ENCODE assay signal across 8 mouse cellular contexts in genomic region chr1:18057646-18058210, GRCm38 (mm10).
DNase-seq lines count a peak whose midpoint lies in the region; ATAC-seq and TF ChIP-seq lines count a peak whose summit lies in the region.

No protein-coding gene starts in this region.

- no peak overlapping the region for H3K27ac ChIP-seq in heart, embryonic 14.5 days (replicated peaks in 1 of 2; ENCODE audit: control insufficient read depth in 1 of 2, insufficient read depth in 1 of 2, low read depth in 2 of 2, low read length in 2 of 2)
- no peak overlapping the region for H3K27ac ChIP-seq in midbrain, embryonic 11.5 days (ENCODE audit: low read depth, low read length)

- peak overlapping the region; percentile 61; the same call in 1 of the 2 replicates for H3K9ac ChIP-seq in heart, embryonic 14.5 days (ENCODE audit: low read length)
- H3K9ac ChIP-seq in midbrain, embryonic 11.5 days (ENCODE audit: low read length): peak overlapping the region; percentile 59

- peak overlapping the region; percentile 49 to 58 for H3K4me3 ChIP-seq in heart, embryonic 14.5 days (ENCODE audit: control insufficient read depth in 1 of 2, insufficient read depth in 1 of 2, low read depth in 1 of 2, low read length in 2 of 2)
- H3K4me3 ChIP-seq in midbrain, embryonic 11.5 days (ENCODE audit: low read depth, low read length): peak overlapping the region; percentile 55

- ATAC-seq in heart, embryonic 14.5 days (ENCODE audit: insufficient number of reproducible peaks, insufficient read depth, low FRiP score, low read depth): no peak
- peak; percentile 54; the same call in 1 of the 2 replicates for ATAC-seq in midbrain, embryonic 11.5 days (ENCODE audit: low FRiP score)

- 1% methylated on average over 26 of the region's 26 CpGs for whole genome bisulfite sequencing in heart, embryonic 14.5 days
- under 1% methylated on average over 26 of the region's 26 CpGs for WGBS in midbrain, embryonic 11.5 days

- peak overlapping the region; percentile 98 for H3K4me2 ChIP-seq in heart, embryonic 14.5 days (ENCODE audit: low read length)
- H3K4me2 ChIP-seq in midbrain, embryonic 11.5 days: peak overlapping the region; percentile 95

- no peaks in the 10 kb centered on the region for H3K36me3 ChIP-seq in heart, embryonic 14.5 days (ENCODE audit: control insufficient read depth, insufficient read depth, low read length)
- H3K36me3 ChIP-seq in midbrain, embryonic 11.5 days (ENCODE audit: control insufficient read depth, insufficient read depth, low read length): no peaks in the 10 kb centered on the region

- DNase-seq in heart, postnatal 14 days: no peak
- DNase-seq in brain, embryonic 14.5 days (ENCODE audit: low read depth): peak; percentile 51
- DNase-seq in forelimb bud, embryonic 11.5 days (ENCODE audit: low read depth, low spot score): peak; percentile 16
- peak; percentile 94 for DNase-seq in midbrain, embryonic 11.5 days (ENCODE audit: low spot score, missing footprints)
- no peak for DNase-seq in spleen, postnatal 36 days (ENCODE audit: low spot score in 2 of 2)
- DNase-seq in layer of hippocampus, postnatal 14 days (ENCODE audit: low spot score in 2 of 2): no peak
- no peak for DNase-seq in urinary bladder, adult 18-20 months (ENCODE audit: low spot score in 2 of 2)

- TF ChIP-seq CTCF in brain, embryonic 14.5 days (IDR thresholded peaks at IDR 0.05; ENCODE audit: borderline replicate concordance, extremely low read depth, insufficient read depth, insufficient read length): no peak

- no peaks in the 10 kb centered on the region for H3K9me3 ChIP-seq in heart, embryonic 14.5 days (ENCODE audit: control insufficient read depth, low read length)
- H3K9me3 ChIP-seq in midbrain, embryonic 11.5 days (ENCODE audit: control insufficient read depth, low read length): no peaks in the 10 kb centered on the region

- intact Hi-C loops in heart, postnatal 14 days (cut with DNase I): no loop called here

- TF ChIP-seq POLR2A in brain, embryonic 14.5 days (IDR thresholded peaks at IDR 0.05; ENCODE audit: borderline replicate concordance, extremely low read depth, insufficient read depth, insufficient read length, poor library complexity, severe bottlenecking): no peak

- peaks cover 3 to 7% of the 10 kb centered on the region in 2 experiments; a peak in 2 of 4 replicates for H3K4me1 ChIP-seq in heart, embryonic 14.5 days (ENCODE audit: control insufficient read depth in 2 of 2, insufficient read depth in 2 of 2, low read length in 2 of 2)
- 0 out of 2 replicates have a peak, but pooled peaks cover 2% of the 10 kb centered on the region for H3K4me1 ChIP-seq in midbrain, embryonic 11.5 days (ENCODE audit: control insufficient read depth, insufficient read depth, low read length)

- H3K27me3 ChIP-seq in heart, embryonic 14.5 days (ENCODE audit: control insufficient read depth, insufficient read depth, low read length): peaks cover 42% of the 10 kb centered on the region
- H3K27me3 ChIP-seq in midbrain, embryonic 11.5 days (ENCODE audit: control insufficient read depth, insufficient read depth, low read length): peaks cover 30% of the 10 kb centered on the region

Comparison
In these comparisons a context has a peak if more than half of its experiments do, and no peak if none do; other contexts are left out.
1. DNase-seq: peak in brain, embryonic 14.5 days (single experiment), forelimb bud, embryonic 11.5 days (single experiment) and midbrain, embryonic 11.5 days (single experiment); none in heart, postnatal 14 days (0 of 2), spleen, postnatal 36 days (0 of 2), layer of hippocampus, postnatal 14 days (0 of 2) and urinary bladder, adult 18-20 months (0 of 2).